Mouse (Mus musculus) large intestine, adult 2 months (tissue): Measurements from ENCODE around the gene Fgfr2. TPM values are rescaled to one million over a fixed set of nuclear protein-coding genes. Genes with fewer than 3 reads are reported as not detected.

ENCODE experiments used
- DNase-seq: peaks from one replicate; pipeline ENCODE4 v3.0.0-alpha.2; 2012; ENCODE audit warnings: low read depth, low spot score
- WGBS: fragments of 180-500 bp; shearing (Covaris S2); methylation state at CpG from one replicate; pipeline ENCODE4 v1.1.7; 2018; 5-methylcytosine and 5-hydroxymethylcytosine counted together
- polyA plus RNA-seq: library from polyadenylated mRNA; depleted of rRNA; stranded (reverse); fragments of >200 nt; gene quantifications from 2 replicates; pipeline ENCODE4 v1.2.3, GENCODE M21; 2012

Gene Fgfr2
- polyA plus RNA-seq, 1 experiment: 35.0 TPM

- 71% methylated on average over 3 of the region's 3 CpGs for WGBS
- no peak for DNase-seq
Measured at GRCm38 (mm10) chr7:132903796-132904195, 219.4 kb downstream of the Fgfr2 start.

- DNase-seq: no peak
- 45% methylated on average over 2 of the region's 2 CpGs for WGBS
Measured at GRCm38 (mm10) chr7:132900826-132901531, 222.2 kb downstream of the Fgfr2 start.

GRCm38 (mm10) chr7:132898234-132898633, 224.9 kb downstream of the Fgfr2 start:
- 96% methylated on average over 2 of the region's 2 CpGs for WGBS
- no peak for DNase-seq

GRCm38 (mm10) chr7:132897258-132897657, 225.9 kb downstream of the Fgfr2 start:
- DNase-seq: no peak
- WGBS: 91% methylated on average over 10 of the region's 10 CpGs

- DNase-seq: no peak
- 82% methylated on average over 9 of the region's 9 CpGs for WGBS
Measured at GRCm38 (mm10) chr7:132896206-132896815, 226.8 kb downstream of the Fgfr2 start.

GRCm38 (mm10) chr7:132894841-132895555, 228.2 kb downstream of the Fgfr2 start:
- no peak for DNase-seq

GRCm38 (mm10) chr7:132893336-132893735, 229.8 kb downstream of the Fgfr2 start:
- WGBS: 92% methylated on average over 1 of the region's 1 CpGs

More at GRCm38 (mm10) chr7:132894841-132895555, 228.2 kb downstream of the Fgfr2 start:
- WGBS: 45% methylated on average over 7 of the region's 7 CpGs

DNA sequence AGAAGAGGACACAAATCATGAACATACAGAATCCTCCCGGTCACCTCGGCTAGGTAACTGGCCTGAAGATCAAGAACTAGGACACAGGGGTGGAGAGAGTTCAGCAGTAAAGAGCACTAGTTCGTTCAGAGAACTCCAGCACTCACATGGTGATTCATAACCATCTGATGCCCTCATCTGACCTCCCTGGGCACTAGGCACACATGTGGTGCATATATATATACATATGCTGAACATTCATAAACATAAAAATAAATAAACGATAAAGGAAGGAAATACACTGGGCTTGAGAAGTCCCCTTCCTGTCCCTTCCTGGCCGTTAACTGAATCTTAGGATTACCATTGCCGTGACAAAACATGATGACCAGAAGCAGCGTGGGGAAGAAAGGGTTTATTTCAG, 230.3 kb downstream of the Fgfr2 start:
- DNase-seq: no peak
- 74% methylated on average over 7 of the region's 7 CpGs for WGBS

More at GRCm38 (mm10) chr7:132893336-132893735, 229.8 kb downstream of the Fgfr2 start:
- DNase-seq: no peak

- no peak for DNase-seq
- 63% methylated on average over 4 of the region's 4 CpGs for WGBS
Measured at GRCm38 (mm10) chr7:132892311-132892661, 230.9 kb downstream of the Fgfr2 start.

GRCm38 (mm10) chr7:132891561-132892310, 231.4 kb downstream of the Fgfr2 start:
- WGBS: 87% methylated on average over 5 of the region's 5 CpGs
- DNase-seq: no peak

DNA sequence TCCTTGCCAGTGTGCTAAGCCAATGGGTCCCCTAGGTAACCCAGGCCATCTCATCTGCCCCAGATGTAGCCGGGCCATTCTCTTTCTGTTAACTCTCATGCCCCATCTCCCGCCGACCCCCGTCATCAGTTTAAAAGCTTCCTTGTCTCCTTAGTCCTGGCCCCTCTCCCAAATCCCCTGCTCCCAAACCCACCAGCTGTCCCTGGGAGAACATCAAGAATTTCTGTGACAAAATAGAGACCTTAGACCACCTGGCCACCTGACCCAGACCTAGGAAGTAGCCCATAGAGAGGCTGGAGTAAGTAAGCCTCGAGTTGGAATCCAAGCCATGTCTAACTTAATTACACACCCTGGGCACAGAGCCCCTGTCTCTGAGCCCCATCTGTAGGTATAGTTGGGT, 232.9 kb downstream of the Fgfr2 start:
- no peak for DNase-seq
- WGBS: 90% methylated on average over 5 of the region's 5 CpGs

GRCm38 (mm10) chr7:132889691-132890090, 233.5 kb downstream of the Fgfr2 start:
- 94% methylated on average over 8 of the region's 8 CpGs for WGBS
- DNase-seq: no peak

- 64% methylated on average over 4 of the region's 4 CpGs for WGBS
- no peak for DNase-seq
Measured at GRCm38 (mm10) chr7:132888518-132889249, 234.5 kb downstream of the Fgfr2 start.

DNA sequence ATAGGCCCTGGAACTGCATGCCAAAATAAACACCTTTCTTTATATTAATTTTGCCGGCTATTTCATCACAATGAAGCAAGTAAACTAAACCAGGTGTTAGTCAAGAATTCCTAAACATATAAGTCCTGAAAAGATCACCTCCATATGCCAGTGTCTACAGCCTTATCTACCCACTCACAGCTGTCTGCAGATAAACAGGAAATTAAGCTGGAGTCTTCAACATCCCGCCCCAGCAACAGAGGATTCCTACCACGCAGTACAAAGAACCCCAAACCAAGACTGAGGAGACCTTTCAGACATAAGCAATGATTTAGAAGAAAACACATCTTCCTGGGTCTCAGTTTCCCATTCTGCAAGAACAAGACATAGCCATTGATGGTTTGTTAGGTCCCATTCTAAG, 235.1 kb downstream of the Fgfr2 start:
- no peak for DNase-seq
- WGBS: 27% methylated on average over 3 of the region's 3 CpGs

GRCm38 (mm10) chr7:132887019-132887804, 235.9 kb downstream of the Fgfr2 start:
- DNase-seq: no peak
- WGBS: 40% methylated on average over 7 of the region's 7 CpGs

DNA sequence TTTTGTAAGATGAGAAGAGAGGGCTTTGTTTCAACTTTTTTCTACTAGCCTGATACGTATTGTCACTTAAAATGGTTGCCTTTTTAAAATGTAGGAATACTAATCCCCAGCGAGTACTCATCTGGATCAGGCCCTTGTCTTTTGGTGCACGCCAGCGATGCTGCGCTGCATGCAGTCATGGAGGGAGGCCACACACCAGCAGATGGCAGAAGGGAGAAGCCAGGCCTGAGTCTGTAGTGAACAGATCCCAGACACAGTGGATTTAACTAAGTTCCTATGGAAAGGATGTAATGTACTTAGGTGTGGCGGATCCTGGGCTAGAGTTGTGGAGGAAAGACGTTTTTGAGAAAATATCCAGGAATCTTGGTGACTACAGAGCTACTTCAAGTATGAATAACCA, 239.1 kb downstream of the Fgfr2 start:
- WGBS: 91% methylated on average over 7 of the region's 7 CpGs
- no peak for DNase-seq

DNA sequence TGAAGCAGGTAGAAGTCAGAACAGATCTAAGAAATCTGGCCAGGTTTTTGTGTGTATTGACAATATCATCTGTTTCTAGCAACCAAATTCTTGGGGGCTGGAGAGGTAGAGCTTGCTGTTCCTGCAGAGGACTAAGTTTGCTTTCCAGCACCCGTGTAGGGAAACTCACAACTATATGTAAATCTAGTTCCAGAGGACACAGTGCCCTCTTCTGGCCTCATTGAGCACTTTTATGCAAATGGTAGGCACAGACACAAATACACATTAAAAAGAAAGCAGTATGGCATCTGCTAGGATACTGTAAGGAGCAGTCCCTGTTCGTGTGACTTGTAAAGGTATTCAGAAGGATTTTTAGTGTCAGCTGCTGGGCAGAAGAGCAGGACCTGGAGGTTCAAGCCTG, 240.8 kb downstream of the Fgfr2 start:
- 67% methylated on average over 2 of the region's 2 CpGs for WGBS
- no peak for DNase-seq

DNA sequence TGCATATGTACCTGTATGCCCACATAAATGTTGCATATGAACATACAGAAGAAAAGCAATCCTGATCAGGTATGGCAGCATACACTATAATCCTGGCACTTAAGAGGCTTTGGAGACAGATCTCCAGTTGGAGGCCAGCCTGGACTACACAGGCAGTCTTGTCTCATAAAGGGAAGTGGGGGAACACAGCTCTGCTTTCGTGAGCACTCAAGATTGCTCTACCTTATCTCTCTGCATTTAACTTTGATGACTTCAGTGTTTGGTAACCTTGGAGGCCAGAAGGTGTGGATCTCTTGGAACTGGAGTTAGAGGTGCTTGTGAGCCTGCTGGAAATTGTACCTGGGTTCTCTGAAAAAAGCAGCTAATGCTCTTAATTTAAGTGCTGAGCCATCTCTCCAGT, 242.9 kb downstream of the Fgfr2 start:
- WGBS: 53% methylated on average over 1 of the region's 1 CpGs
- DNase-seq: no peak
